Mouse (Mus musculus) heart, embryonic 14.5 days (tissue): ENCODE data around the gene Uxt. TPM values are rescaled to one million over a fixed set of nuclear protein-coding genes. Genes with fewer than 3 reads are reported as not detected.

Source experiments
- ATAC-seq: fragments of 200-750 bp; cut with Nextera tagmentation; 2 replicates; pipeline ENCODE4 v1.8.0; 2017; ENCODE audit warnings: low read depth, moderate TSS enrichment; ENCODE audit not compliant: insufficient number of reproducible peaks, insufficient read depth, low FRiP score
- H3K27ac ChIP-seq, 2 experiments: fragments of 200-500 bp in 1 of 2; fragments of 300-500 bp in 1 of 2; sonication (generic) in 1 of 2; replicated peaks in 1 of 2; 2 replicates each; pipeline ENCODE4 v1.5.1; 2012 to 2014; ENCODE audit warnings: low read depth in 2 of 2, low read length in 2 of 2, control low read depth in 1 of 2, mild to moderate bottlenecking in 1 of 2, mixed read lengths in 1 of 2; ENCODE audit not compliant: control insufficient read depth in 1 of 2, insufficient read depth in 1 of 2
- H3K27me3 ChIP-seq: fragments of 300-500 bp; sonication (generic); 2 replicates; pipeline ENCODE4 v1.6.1; 2014; ENCODE audit warnings: mild to moderate bottlenecking, low read length, control low read depth; ENCODE audit not compliant: control insufficient read depth, insufficient read depth
- H3K36me3 ChIP-seq: fragments of 300-500 bp; sonication (generic); 2 replicates; pipeline ENCODE4 v1.6.1; 2014; ENCODE audit warnings: mild to moderate bottlenecking, control low read depth, low read length, mixed read lengths; ENCODE audit not compliant: control insufficient read depth, insufficient read depth
- H3K4me1 ChIP-seq, 2 experiments: fragments of 200-500 bp in 1 of 2; fragments of 300-500 bp in 1 of 2; sonication (generic) in 1 of 2; 2 replicates each; pipeline ENCODE4 v1.6.1; 2012 to 2014; ENCODE audit warnings: low read length in 2 of 2, control low read depth in 1 of 2, mixed read lengths in 1 of 2; ENCODE audit not compliant: control insufficient read depth in 2 of 2, insufficient read depth in 2 of 2
- H3K4me2 ChIP-seq: fragments of 300-500 bp; sonication (generic); 2 replicates; pipeline ENCODE4 v1.6.1; 2014; ENCODE audit warnings: mild to moderate bottlenecking, low read length
- H3K4me3 ChIP-seq, 2 experiments: fragments of 200-500 bp in 1 of 2; fragments of 300-500 bp in 1 of 2; sonication (generic) in 1 of 2; 2 replicates each; pipeline ENCODE4 v1.5.1; 2012 to 2014; ENCODE audit warnings: low read length in 2 of 2, mild to moderate bottlenecking in 2 of 2, control low read depth in 1 of 2, low read depth in 1 of 2, moderate library complexity in 1 of 2; ENCODE audit not compliant: control insufficient read depth in 1 of 2, insufficient read depth in 1 of 2
- H3K9ac ChIP-seq: fragments of 300-500 bp; sonication (generic); 2 replicates; pipeline ENCODE4 v1.6.1; 2014; ENCODE audit warnings: mild to moderate bottlenecking, low read length
- H3K9me3 ChIP-seq: fragments of 300-500 bp; sonication (generic); 2 replicates; pipeline ENCODE4 v1.6.1; 2016; ENCODE audit warnings: low read length, control low read depth; ENCODE audit not compliant: control insufficient read depth
- WGBS: fragments of 180-500 bp; shearing (Covaris S2); extraction: QIAGEN DNeasy Blood & Tissue Kit; methylation state at CpG from one replicate; pipeline ENCODE4 v1.1.7; 2014; 5-methylcytosine and 5-hydroxymethylcytosine counted together
- polyA plus RNA-seq: library from polyadenylated mRNA; unstranded; fragments of >200 nt; fragmentation: Nextera tagmentation; extraction: Ambion mirVana; gene quantifications from 2 replicates; pipeline ENCODE4 v1.2.1, GENCODE M21; 2014

Gene Uxt
- polyA plus RNA-seq, 1 experiment from 2014 or later: 51.1 TPM

- H3K4me1 ChIP-seq: no peaks in the 10 kb centered on the region
- H3K9me3 ChIP-seq: no peaks in the 10 kb centered on the region
- no peak overlapping the region for H3K27ac ChIP-seq
- no peak overlapping the region for H3K4me3 ChIP-seq
- H3K27me3 ChIP-seq: peaks cover under 1% of the 10 kb centered on the region; the same call in 1 of the 2 replicates
- peaks cover 19% of the 10 kb centered on the region; the same call in 1 of the 2 replicates for H3K36me3 ChIP-seq
- no peak overlapping the region for H3K9ac ChIP-seq
- ATAC-seq: no peak
- no peak overlapping the region for H3K4me2 ChIP-seq
Observed at GRCm38 (mm10) chrX:20924976-20925375, 36.8 kb downstream of the Uxt start.

GRCm38 (mm10) chrX:20923506-20923905 is 38.3 kb downstream of the Uxt start:
- H3K4me1 ChIP-seq: no peaks in the 10 kb centered on the region
- no peak overlapping the region for H3K9ac ChIP-seq
- no peak overlapping the region for H3K27ac ChIP-seq
- 56% methylated on average over 1 of the region's 1 CpGs for WGBS
- no peak overlapping the region for H3K4me2 ChIP-seq
- H3K9me3 ChIP-seq: no peaks in the 10 kb centered on the region
- H3K27me3 ChIP-seq: peaks cover 5% of the 10 kb centered on the region
- H3K36me3 ChIP-seq: peaks cover 17% of the 10 kb centered on the region; the same call in 1 of the 2 replicates
- H3K4me3 ChIP-seq: no peak overlapping the region
- ATAC-seq: no peak

GRCm38 (mm10) chrX:20921366-20921765 is 40.5 kb downstream of the Uxt start:
- 44% methylated on average over 5 of the region's 5 CpGs for WGBS
- no peak for ATAC-seq
- Histone ChIP-seq H3K4me1 (no peaks in the 10 kb centered on the region), H3K27ac (no peak overlapping the region), H3K36me3 (0 out of 2 replicates have a peak, but pooled peaks cover under 1% of the 10 kb centered on the region), H3K9ac (no peak overlapping the region), H3K27me3 (peaks cover 5% of the 10 kb centered on the region), H3K4me3 (0 out of 4 replicates have a peak overlapping the region, but pooled peaks of 1 of the 2 experiments have one; percentile 41), H3K9me3 (no peaks in the 10 kb centered on the region), H3K4me2 (peak overlapping the region; percentile 72)

GRCm38 (mm10) chrX:20920844-20921364 is 40.9 kb downstream of the Uxt start, which contains the start of gene Syn1:
Syn1 (minus strand) TSS chrX:20921004.
- H3K27me3 ChIP-seq: peaks cover 5% of the 10 kb centered on the region
- H3K9me3 ChIP-seq: no peaks in the 10 kb centered on the region
- no peak within 1 kb of the TSS; the same call in 1 of the 2 replicates for H3K9ac ChIP-seq
- H3K4me1 ChIP-seq: no peaks in the 10 kb centered on the region
- H3K27ac ChIP-seq: no peak within 1 kb of the TSS
- H3K4me3 ChIP-seq: peak within 1 kb of the TSS; percentile 41 to 49
- WGBS: 25% methylated on average over 31 of the region's 44 CpGs
- no peaks in the 10 kb centered on the region for H3K36me3 ChIP-seq
- ATAC-seq: peak; percentile 75
- H3K4me2 ChIP-seq: peak within 1 kb of the TSS; percentile 72

GRCm38 (mm10) chrX:20920249-20920843 is 41.5 kb downstream of the Uxt start:
- Histone ChIP-seq H3K27ac (no peak overlapping the region), H3K4me3 (peak overlapping the region; percentile 41 to 49), H3K9me3 (no peaks in the 10 kb centered on the region), H3K4me2 (peak overlapping the region; percentile 72), H3K4me1 (no peaks in the 10 kb centered on the region), H3K9ac (no peak overlapping the region; the same call in 1 of the 2 replicates), H3K27me3 (peaks cover 5% of the 10 kb centered on the region), H3K36me3 (no peaks in the 10 kb centered on the region)
- 20% methylated on average over 33 of the region's 49 CpGs for WGBS
- no peak for ATAC-seq

GRCm38 (mm10) chrX:20915075-20915474 is 46.7 kb downstream of the Uxt start:
- no peaks in the 10 kb centered on the region for H3K9me3 ChIP-seq
- H3K4me2 ChIP-seq: no peak overlapping the region
- H3K36me3 ChIP-seq: no peaks in the 10 kb centered on the region
- H3K4me3 ChIP-seq: no peak overlapping the region
- no peak overlapping the region for H3K27ac ChIP-seq
- no peaks in the 10 kb centered on the region for H3K4me1 ChIP-seq
- no peak overlapping the region for H3K9ac ChIP-seq
- ATAC-seq: no peak
- H3K27me3 ChIP-seq: peaks cover 5% of the 10 kb centered on the region

- no peaks in the 10 kb centered on the region for H3K4me1 ChIP-seq
- no peak for ATAC-seq
- no peak overlapping the region for H3K4me2 ChIP-seq
- H3K9me3 ChIP-seq: no peaks in the 10 kb centered on the region
- no peak overlapping the region for H3K4me3 ChIP-seq
- H3K27ac ChIP-seq: no peak overlapping the region
- H3K36me3 ChIP-seq: no peaks in the 10 kb centered on the region
- no peak overlapping the region for H3K9ac ChIP-seq
- 69% methylated on average over 6 of the region's 6 CpGs for WGBS
- H3K27me3 ChIP-seq: no peaks in the 10 kb centered on the region
Observed at GRCm38 (mm10) chrX:20913726-20914125, 48.1 kb downstream of the Uxt start.

- H3K27ac ChIP-seq: no peak overlapping the region
- no peak overlapping the region for H3K4me2 ChIP-seq
- no peaks in the 10 kb centered on the region for H3K4me1 ChIP-seq
- ATAC-seq: no peak
- no peaks in the 10 kb centered on the region for H3K27me3 ChIP-seq
- H3K9ac ChIP-seq: no peak overlapping the region
- 31% methylated on average over 3 of the region's 3 CpGs for WGBS
- no peaks in the 10 kb centered on the region for H3K36me3 ChIP-seq
- no peak overlapping the region for H3K4me3 ChIP-seq
- H3K9me3 ChIP-seq: no peaks in the 10 kb centered on the region
Observed at GRCm38 (mm10) chrX:20910074-20910473, 51.7 kb downstream of the Uxt start.
